Mouse (Mus musculus): ENCODE measurements around the gene Gm20538.

Gene Gm20538

DNA sequence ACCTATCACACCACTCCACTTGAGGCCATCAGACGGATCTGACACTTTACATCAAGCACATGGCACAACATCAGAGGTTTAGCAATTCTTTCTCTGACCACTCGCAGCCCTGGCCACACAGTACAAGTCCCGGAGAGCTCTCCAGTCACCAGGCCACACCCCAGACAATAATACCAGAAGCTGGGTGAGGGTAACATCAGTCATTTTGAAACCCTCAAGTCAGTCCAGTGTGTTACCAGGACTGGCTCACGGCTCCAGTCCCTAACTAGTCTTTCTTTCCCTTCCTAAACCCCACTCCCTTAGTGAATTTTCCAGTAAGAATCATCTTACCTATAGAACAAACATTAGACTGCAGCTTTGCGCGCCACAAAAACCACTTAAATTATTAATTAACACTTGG is 22.6 kb downstream of the Gm20538 start:
- DNase-seq (ENCODE audit: low spot score in 2 of 2): no peak

DNA sequence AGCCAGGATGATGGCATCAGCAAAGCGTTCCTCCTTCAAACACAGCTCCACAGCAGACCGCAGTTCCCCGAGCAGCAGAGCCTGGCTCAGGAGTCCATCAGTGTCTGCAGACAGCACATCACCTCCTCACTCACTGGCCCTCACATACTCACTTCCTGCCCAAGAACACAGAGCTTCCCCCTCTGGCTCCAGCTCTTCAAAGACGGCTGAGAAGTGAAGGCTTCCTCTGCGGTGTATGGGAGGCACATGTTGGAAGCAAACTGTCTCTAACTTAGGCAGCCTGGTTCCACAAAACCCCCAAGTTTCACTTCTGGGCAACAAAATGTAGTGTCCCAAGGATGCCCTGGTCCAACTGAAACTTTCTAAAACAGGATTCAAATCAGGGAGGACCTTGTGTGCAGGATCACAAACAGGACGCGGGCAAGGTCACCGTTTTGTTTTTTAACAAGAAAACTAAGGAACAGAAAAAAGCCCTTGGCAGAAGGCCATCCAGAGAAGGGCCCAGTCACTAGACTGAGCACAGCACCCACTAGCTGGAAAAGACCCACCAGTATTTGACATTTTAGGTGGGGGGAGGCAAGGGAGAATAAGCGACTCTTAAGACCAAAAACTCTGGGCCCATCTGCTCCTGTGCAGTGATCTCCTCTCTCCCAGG is 27.0 kb downstream of the Gm20538 start:
- no peak for DNase-seq (ENCODE audit: low spot score in 2 of 2)

DNA sequence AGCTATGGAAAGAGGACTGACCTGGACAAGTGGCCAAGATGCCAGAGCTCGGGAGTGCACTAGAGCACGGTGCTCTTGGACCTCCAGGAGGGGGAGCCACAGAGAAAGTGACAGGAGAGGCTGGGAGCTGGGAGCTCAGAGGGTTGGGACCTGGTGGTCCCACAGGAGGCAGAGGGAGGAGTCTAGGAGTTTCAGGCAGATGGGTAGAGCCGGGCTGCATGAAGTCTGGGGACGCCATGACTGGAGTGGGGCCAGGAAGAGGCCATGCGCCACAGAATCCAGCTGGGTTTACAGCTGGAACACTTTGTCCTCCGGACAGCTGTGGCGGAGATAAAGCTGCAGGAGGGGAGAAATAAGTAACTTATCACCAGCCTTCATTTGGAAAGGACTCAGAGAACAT is 33.5 kb downstream of the Gm20538 start:
- no peak for DNase-seq (ENCODE audit: low spot score in 2 of 2)

DNA sequence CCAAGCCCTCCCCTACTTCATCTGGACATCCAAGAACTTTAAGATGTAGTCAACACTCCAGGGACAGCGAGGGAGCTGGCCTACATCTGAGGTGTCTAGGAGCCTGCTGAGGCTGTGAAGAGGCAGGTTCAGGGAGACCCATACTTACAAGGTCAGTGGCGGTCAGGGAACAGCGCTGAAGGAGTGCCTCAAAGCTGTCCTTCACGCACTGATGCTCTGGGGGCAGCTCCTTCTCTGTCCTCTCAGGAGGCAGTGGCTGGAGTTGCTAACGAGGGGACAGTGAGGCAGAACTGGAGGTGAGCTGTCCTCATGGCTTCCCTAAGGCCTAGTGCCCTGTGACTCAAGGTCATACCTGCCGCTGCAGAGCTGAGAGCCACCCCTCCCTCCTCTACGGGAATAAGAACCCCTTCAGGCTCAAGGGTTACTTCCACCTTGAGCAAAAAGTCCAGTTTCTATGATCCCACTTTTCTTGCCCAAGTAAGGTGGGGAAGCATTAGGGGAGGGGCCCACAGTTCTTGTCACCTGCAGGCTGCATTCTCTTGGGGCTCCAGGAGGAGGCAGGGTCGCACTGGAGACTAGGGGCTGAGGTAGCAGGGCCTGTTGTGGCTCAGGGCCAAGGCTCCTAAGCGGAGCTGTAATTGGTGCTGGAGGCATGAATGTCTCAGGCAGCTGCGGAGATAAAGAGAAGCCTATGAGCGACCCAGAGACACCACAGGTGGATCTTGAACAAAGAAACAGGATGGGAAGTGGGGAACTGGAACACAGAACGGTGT is 34.4 kb downstream of the Gm20538 start:
- no peak for DNase-seq (ENCODE audit: low spot score in 2 of 2)

DNA sequence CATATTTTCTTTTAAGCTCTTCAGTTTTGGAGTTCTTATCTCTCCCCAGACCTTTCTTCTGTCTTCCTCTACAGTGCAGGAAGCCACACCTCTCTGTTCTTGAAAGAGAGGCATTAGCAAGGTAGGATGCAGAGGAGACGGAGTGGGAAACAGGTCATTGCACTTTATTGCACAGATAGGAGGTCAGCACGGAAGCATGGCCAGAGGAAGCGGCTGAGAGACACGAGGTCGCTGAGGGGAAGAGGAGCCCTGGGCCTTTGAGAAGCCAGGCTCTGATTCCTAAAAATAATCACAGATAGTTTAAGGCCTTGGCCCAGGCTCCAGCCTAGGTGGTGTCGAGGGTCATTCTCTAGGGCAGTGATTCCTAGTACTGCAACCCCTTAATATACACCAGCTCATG is 36.9 kb downstream of the Gm20538 start:
- DNase-seq (ENCODE audit: low spot score in 2 of 2): no peak

DNA sequence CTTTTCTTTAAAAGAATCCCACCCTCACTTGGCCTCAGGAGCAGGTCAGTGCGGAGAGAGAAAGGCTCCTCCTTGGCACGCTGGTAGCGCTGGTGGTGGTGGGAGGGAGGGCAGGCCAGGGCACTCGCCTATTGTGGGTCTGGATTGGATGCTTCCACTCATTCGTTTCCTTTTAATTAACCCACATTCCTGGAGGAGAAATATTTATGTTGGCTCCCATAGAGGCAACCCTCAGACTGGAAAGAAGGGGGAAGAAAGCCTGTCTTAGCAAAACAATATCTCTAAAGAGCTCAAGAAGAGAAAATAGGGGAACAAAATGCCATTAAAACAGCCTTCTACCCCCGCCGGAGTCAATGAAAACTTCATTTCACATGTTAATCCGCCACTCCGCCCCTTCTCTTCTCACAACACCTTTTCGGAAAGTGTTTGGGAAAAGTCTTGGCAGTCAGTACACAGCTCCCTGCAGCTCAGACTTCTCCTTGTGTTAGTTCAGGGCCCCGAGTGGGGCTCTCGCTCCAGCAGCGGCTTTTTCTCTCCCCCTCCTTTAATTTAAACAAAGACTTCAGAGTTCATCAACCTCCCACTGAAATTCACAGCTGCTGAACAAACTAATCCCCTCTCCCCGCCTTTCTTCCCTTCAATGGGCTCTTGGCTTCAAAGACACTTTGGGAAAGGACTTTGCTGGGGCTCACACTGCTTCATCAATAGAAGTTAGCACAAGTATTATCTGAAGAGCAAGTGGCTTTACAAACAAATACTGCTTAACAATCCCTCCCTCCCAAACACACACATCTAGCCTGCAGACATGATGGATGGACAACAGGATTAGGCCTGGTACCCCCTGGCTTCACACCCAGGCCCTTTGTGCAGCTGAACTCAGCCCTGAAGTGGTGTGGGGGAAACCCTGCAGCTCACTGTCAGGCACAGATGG is 37.8 kb downstream of the Gm20538 start:
- DNase-seq (ENCODE audit: low spot score in 2 of 2): no peak

DNA sequence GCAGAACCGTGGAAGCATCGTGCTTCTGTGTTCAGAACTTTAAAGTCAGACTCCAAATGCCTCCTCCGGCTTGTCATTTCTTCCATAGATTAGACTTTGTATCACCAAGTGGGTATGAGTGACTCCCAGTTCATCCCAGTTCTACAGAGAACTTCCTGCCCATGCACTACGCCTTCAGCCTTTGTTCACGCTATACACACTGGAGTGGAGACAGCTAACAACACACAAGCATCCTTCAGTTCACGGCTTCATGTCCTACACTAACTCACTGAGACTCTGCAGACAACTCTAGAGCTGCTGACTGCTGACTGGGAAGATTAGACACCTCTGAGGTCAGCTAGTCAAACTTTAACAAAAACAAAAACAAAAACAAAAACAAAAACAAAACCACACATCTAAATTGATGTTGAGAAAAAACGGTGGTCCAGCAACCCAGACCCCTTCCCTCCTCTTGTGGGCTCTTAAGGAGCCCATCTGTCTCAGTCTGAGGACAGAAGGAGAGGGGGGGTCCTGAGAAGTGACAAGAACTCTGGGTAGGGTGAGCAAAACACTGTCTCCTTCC is 38.6 kb downstream of the Gm20538 start:
- DNase-seq (ENCODE audit: low spot score in 2 of 2): no peak

DNA sequence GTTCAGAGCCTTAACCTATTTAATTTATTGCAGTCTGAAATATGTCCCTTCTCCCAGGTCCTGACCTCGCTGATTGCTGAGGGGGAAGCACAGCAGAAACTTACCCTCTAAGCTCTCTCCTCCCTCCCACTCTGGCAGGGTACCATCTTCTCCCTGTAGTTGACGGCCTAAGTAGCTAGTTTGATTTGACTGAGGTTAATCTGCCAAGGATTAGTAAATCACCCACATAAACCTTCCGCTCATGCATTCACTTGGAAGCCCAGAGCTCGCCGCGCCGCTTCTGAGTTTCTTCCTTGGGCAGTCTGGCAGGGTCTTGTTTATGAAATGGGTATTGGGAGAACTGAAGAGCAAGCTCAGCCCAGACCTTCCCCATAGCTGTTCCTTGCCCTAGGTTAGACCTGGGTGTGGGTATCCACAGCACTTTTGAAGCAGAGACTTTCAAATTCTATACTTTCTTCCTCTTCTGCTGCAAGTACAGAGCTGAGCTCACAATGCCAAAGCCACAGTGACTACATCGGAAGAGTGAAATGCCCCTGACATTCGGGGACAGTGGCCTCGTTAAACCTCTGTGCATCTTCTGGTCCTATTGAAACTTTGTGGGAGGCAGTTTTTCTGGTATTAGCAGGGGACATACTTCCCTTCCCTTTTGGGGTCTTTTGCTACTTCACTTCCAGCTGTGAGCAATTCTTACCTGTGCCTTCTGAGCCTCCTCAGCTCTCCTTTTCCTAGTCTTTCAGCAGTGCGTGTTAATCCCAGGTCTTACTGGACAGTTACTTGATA is 39.4 kb downstream of the Gm20538 start:
- no peak for DNase-seq (ENCODE audit: low spot score in 2 of 2)

DNA sequence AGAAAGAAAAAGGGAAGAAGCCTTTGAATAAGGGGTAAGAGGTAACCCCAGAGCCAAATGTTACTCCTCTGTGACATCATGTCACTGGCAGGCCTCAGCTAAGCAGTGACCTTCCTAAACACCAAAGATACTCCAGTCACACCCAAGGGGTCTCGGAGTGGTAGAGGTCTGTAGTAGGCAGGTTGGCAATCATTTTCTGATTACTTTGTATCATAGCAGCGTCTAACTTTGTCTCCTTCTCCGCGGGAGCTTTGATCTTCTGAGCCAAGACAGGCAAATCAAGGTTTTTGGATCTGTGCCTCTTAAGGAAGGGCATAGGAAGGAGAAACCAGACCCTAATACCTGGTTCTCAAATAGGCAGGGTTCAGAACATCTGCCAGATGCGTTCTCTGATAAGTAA is 40.0 kb downstream of the Gm20538 start:
- DNase-seq (ENCODE audit: low spot score in 2 of 2): no peak

DNA sequence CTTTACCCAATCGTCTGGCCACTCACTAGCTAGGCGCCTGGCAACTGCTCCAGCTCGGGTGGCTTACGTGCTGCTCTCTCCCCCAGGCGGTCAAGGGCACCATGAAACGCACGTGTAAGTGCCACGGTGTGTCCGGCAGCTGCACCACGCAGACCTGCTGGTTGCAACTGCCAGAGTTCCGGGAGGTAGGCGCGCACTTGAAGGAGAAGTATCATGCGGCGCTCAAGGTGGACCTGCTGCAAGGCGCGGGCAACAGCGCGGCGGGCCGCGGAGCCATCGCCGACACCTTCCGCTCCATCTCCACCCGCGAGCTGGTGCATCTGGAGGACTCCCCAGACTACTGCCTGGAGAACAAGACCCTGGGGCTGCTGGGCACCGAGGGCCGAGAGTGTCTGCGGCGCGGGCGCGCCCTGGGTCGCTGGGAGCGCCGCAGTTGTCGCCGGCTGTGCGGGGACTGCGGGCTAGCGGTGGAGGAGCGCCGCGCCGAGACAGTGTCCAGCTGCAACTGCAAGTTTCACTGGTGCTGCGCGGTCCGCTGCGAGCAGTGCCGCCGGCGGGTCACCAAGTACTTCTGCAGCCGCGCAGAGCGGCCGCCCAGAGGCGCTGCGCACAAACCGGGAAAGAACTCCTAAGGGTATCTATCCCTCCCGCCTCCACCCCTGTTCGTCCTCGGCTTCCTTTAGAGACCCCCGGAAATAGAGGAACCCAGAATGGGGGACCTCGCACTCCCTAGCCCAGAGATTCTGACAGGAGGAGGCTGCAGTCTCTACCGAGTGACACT is 41.0 kb downstream of the Gm20538 start:
- peak in 1 of 2 experiments; percentile 31 for DNase-seq (ENCODE audit: low spot score in 2 of 2)

DNA sequence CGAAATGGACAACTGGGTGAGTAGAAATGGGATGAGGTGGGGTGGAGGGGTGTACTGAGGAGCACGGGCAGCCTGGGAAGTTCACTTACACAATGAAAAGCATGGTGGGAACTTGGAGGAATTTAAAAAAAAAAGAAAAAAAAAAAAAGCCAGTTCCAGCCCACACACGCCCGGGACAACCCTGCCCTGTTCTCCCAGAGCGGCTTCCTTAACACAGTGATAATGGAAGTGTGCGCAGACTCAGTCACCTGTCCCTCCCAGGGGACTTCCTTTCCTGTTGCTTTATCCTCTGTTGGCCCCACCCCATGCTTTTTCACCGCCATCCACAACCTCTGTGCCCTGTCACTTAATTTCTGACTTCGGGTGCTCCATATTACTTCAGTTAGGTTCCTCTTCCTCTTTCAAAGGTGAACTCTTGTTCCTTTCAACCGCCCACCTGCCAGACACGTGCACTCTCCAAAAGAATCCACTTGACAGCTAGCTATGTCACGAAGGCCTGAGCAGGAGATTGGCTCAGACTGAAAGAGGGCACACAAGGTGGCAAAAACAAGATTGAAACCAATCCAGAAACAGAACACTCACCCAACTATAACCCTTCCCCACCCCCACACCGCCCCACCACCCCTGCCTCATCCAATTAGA is 42.0 kb downstream of the Gm20538 start:
- no peak for DNase-seq (ENCODE audit: low spot score in 2 of 2)

DNA sequence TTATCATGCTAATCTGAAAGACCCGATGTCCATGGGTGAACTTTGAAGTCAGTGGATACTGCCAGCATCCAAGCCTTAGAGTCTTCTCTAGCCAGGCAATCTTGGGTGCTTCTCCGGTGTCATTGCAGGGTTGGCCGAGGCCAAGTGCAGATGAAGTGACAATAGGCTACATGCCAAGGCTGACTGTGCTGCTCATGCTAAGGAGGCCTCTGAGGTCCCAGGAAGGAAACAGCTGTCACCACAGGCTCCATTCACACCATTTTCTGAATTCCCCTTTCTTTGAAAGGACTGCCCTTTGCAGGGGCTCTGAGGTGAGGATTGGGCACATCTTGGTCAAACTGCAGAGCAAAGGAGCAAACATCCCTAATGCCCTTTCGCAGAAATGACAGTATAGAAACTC is 49.9 kb downstream of the Gm20538 start:
- DNase-seq (ENCODE audit: low spot score in 2 of 2): no peak

DNA sequence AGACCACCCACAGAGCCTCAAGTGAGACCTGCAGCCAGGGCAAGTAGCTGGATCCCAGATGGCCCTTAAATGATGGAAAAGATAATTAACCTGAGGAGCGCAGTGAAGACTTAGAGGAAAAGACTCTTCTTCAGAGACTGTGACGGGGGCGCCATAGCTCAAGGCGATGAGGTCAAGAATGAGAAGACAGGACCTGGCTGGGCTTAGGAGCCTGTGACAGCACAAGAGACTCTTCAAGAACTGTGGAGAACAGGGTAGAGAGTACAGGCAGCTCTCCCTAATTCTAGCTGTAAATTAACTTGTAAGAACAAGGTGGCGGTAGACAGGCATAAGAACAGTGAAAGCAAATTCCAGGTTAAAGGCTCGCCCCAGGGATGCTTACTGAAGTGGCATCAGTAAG is 50.7 kb downstream of the Gm20538 start:
- DNase-seq (ENCODE audit: low spot score in 2 of 2): no peak

DNA sequence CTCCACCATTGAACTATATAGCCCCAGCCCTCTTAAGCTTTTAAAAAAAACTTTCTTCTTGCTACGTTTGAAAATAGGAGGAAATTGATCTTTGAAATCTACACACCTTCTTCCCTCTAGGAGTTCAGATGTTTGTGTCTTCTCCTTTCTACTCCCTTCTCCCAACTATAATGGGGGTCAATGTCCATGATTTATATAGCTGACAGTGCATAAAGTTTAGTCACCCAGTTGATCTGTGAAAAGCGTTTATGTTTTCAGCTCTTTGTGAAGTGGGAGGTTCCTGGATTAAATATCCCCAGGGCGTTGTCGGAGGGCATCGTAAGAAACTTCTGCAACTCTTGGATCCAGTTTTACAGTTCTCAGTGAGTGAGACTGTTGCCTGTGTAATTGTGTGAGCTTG is 52.4 kb downstream of the Gm20538 start:
- no peak for DNase-seq (ENCODE audit: low spot score in 2 of 2)

DNA sequence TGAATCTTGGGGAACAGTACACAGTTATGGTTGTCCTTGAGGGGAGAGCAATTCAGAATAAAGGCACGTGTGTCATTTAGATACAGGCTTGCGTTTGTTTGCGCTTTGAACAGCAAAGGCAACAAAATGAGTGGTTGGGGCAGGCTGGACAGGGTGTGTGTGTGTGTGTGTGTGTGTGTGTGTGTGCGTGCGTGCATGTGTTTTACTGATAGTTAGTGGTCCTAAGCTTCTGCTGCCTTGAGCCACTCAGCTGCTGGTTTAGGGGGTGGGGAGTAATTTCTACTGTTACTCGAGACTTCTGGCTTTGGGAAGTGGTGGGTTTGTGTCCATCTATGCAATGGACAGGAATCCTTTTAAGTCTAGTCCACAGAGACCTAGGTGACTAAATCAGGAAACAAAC is 53.7 kb downstream of the Gm20538 start:
- DNase-seq (ENCODE audit: low spot score in 2 of 2): no peak

DNA sequence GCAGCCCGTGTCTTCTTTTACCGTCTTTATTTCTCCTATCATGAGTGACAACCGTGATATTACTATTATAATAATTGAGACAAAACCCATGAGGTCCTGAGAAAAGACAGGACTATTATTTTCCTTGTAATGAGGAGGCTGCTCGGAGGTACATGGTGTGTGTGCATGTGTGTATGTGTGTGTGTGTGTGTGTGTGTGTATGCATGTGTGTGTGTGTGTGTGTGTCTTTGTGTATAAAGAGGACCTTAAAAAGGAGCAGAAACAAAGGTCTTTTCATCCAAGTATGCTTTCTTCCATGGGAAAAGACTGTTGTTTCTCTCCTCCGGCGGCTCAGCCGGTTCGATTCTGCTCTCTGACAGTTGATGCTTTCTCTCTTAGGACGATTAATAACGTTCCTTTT is 55.7 kb downstream of the Gm20538 start:
- no peak for DNase-seq (ENCODE audit: low spot score in 2 of 2)

DNA sequence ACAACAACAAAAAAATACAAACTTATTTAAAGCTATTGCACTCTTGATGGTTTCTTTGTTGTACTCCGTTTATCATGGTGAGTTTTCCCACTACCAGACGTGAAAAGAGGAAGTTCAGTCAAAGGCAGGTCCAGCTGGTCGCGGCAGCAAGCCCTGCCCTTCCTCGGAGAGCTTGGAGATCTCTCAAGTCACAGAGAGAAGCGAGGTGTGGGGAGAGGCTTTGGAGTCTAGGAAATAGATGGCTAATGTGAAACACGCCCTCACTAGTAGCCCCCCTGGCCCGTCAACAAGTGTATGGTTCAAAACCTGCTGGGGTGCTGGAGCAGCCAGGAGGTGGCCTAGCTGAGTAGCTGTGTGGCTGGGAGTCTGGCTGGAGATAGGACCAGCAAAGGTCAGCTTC is 56.1 kb downstream of the Gm20538 start:
- no peak for DNase-seq (ENCODE audit: low spot score in 2 of 2)
